Mouse (Mus musculus) cortical plate, adult 2 months (tissue): Measurements from ENCODE around the gene Cdkn2d.

Experiments used
- CTCF ChIP-seq: fragments of 200-500 bp; IDR thresholded peaks from 2 replicates; pipeline ENCODE4 v1.5.1; 2011; ENCODE audit warnings: mild to moderate bottlenecking, control low read depth, low read length; ENCODE audit not compliant: insufficient read depth; ENCODE audit errors: extremely low read depth
- POLR2A ChIP-seq: fragments of 200-500 bp; IDR thresholded peaks from 2 replicates; pipeline ENCODE4 v1.6.1; 2011; ENCODE audit warnings: mild to moderate bottlenecking, low read length, control low read depth; ENCODE audit not compliant: insufficient read depth; ENCODE audit errors: extremely low read depth

DNA sequence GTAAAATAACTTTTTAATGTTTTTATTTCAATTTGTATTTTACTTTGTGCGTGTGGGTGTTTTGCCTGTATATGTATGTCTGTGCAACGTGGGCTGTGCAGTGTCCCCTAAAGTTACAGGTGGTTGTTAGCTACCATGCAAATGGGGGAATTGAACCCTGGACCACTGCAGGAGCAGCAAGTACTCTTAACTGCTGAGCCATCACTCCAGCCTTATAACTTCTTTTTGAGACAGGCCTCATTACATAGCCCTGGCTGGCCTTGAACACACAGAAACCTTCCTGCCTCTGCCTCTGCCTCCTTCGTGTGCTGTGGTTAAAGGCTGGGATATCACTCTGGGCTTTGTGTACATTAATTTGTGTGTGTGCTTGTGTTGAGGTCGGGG lies 51.8 kb downstream of the Cdkn2d start:
- no peak for TF ChIP-seq POLR2A
- no peak for TF ChIP-seq CTCF
